Mouse (Mus musculus) small intestine, adult 2 months (tissue): ENCODE data around the gene Med13l. TPM values are rescaled to one million over a fixed set of nuclear protein-coding genes. Genes with fewer than 3 reads are reported as not detected.

Experiments used
- H3K27ac ChIP-seq: fragments of 200-500 bp; 2 replicates; pipeline ENCODE4 v1.5.1; 2012; ENCODE audit warnings: low read depth, low read length, control low read depth, inconsistent platforms; ENCODE audit not compliant: insufficient read depth
- H3K27me3 ChIP-seq: fragments of 200-500 bp; 2 replicates; pipeline ENCODE4 v1.6.1; 2012; ENCODE audit warnings: mild to moderate bottlenecking, moderate library complexity, low read length, inconsistent platforms; ENCODE audit not compliant: control insufficient read depth, insufficient read depth
- H3K36me3 ChIP-seq: fragments of 200-500 bp; 2 replicates; pipeline ENCODE4 v1.6.1; 2012; ENCODE audit warnings: mild to moderate bottlenecking, low read length, control low read depth, inconsistent platforms; ENCODE audit not compliant: control insufficient read depth, insufficient read depth
- H3K4me1 ChIP-seq: fragments of 200-500 bp; 2 replicates; pipeline ENCODE4 v1.6.1; 2012; ENCODE audit warnings: low read length, inconsistent platforms, mixed read lengths; ENCODE audit not compliant: control insufficient read depth, insufficient read depth, insufficient read length
- H3K4me3 ChIP-seq: fragments of 200-500 bp; 2 replicates; pipeline ENCODE4 v1.5.1; 2012; ENCODE audit warnings: low read depth, mild to moderate bottlenecking, control low read depth, inconsistent platforms, low read length, moderate library complexity
- CTCF ChIP-seq: fragments of 200-500 bp; IDR thresholded peaks from 2 replicates; pipeline ENCODE4 v1.5.1; 2012; ENCODE audit warnings: low read depth, mild to moderate bottlenecking, control low read depth, inconsistent platforms, low read length, moderate library complexity, mixed read lengths; ENCODE audit not compliant: insufficient replicate concordance, insufficient read length; ENCODE audit errors: extremely low read depth
- POLR2A ChIP-seq: fragments of 200-500 bp; IDR thresholded peaks from 2 replicates; pipeline ENCODE4 v1.6.1; 2012; ENCODE audit warnings: low read depth, mild to moderate bottlenecking, control low read depth, inconsistent platforms, low read length, moderate library complexity
- WGBS: fragments of 180-500 bp; shearing (Covaris S2); methylation state at CpG from one replicate; pipeline ENCODE4 v1.1.7; 2018; 5-methylcytosine and 5-hydroxymethylcytosine counted together
- polyA plus RNA-seq: library from polyadenylated mRNA; depleted of rRNA; stranded (reverse); fragments of >200 nt; gene quantifications from 2 replicates; pipeline ENCODE4 v1.2.3, GENCODE M21; 2012

Med13l gene
- polyA plus RNA-seq, 1 experiment, result 13.6 TPM

- H3K4me1 ChIP-seq, result peaks cover 8% of the 10 kb centered on the region
- TF ChIP-seq CTCF (no peak), POLR2A (no peak)
- H3K27ac ChIP-seq, result no peak overlapping the region
- H3K27me3 ChIP-seq, result no peaks in the 10 kb centered on the region
- no peaks in the 10 kb centered on the region for H3K36me3 ChIP-seq
- no peak overlapping the region for H3K4me3 ChIP-seq
- 74% methylated on average over 3 of the region's 3 CpGs for WGBS
These were observed 1.7 kb downstream of the Med13l start for GRCm38 (mm10) chr5:118562206-118562605.

GRCm38 (mm10) chr5:118563590-118563989, 3.1 kb downstream of the Med13l start:
- no peak overlapping the region for H3K27ac ChIP-seq
- H3K4me1 ChIP-seq, result peaks cover 8% of the 10 kb centered on the region
- 77% methylated on average over 6 of the region's 6 CpGs for WGBS
- TF ChIP-seq POLR2A (no peak), CTCF (no peak)
- H3K4me3 ChIP-seq, result no peak overlapping the region
- no peaks in the 10 kb centered on the region for H3K27me3 ChIP-seq
- H3K36me3 ChIP-seq, result no peaks in the 10 kb centered on the region

- WGBS, result 86% methylated on average over 7 of the region's 7 CpGs
- no peak overlapping the region for H3K4me3 ChIP-seq
- H3K36me3 ChIP-seq, result no peaks in the 10 kb centered on the region
- H3K4me1 ChIP-seq, result peaks cover 16% of the 10 kb centered on the region
- no peaks in the 10 kb centered on the region for H3K27me3 ChIP-seq
- no peak overlapping the region for H3K27ac ChIP-seq
- no peak for TF ChIP-seq CTCF
- no peak for TF ChIP-seq POLR2A
These were observed 6.9 kb downstream of the Med13l start for GRCm38 (mm10) chr5:118567395-118567794.

GRCm38 (mm10) chr5:118569017-118569416, 8.5 kb downstream of the Med13l start:
- Histone ChIP-seq H3K27me3 (no peaks in the 10 kb centered on the region), H3K4me3 (no peak overlapping the region), H3K36me3 (no peaks in the 10 kb centered on the region), H3K4me1 (peaks cover 13% of the 10 kb centered on the region), H3K27ac (no peak overlapping the region)
- 59% methylated on average over 3 of the region's 3 CpGs for WGBS
- TF ChIP-seq POLR2A (no peak), CTCF (no peak)

GRCm38 (mm10) chr5:118569606-118570580, 9.4 kb downstream of the Med13l start:
- H3K27ac ChIP-seq, result no peak overlapping the region
- H3K27me3 ChIP-seq, result no peaks in the 10 kb centered on the region
- 78% methylated on average over 20 of the region's 20 CpGs for WGBS
- peaks cover 15% of the 10 kb centered on the region for H3K4me1 ChIP-seq
- no peak overlapping the region for H3K4me3 ChIP-seq
- H3K36me3 ChIP-seq, result no peaks in the 10 kb centered on the region
- TF ChIP-seq CTCF, result no peak
- no peak for TF ChIP-seq POLR2A

- H3K27me3 ChIP-seq, result no peaks in the 10 kb centered on the region
- peaks cover 13% of the 10 kb centered on the region for H3K4me1 ChIP-seq
- TF ChIP-seq CTCF, result no peak
- no peak for TF ChIP-seq POLR2A
- H3K27ac ChIP-seq, result no peak overlapping the region
- H3K4me3 ChIP-seq, result no peak overlapping the region
- H3K36me3 ChIP-seq, result no peaks in the 10 kb centered on the region
- WGBS, result 79% methylated on average over 4 of the region's 4 CpGs
These were observed 11.0 kb downstream of the Med13l start for GRCm38 (mm10) chr5:118571504-118571903.

GRCm38 (mm10) chr5:118574236-118574635, 13.8 kb downstream of the Med13l start:
- Histone ChIP-seq H3K27ac (no peak overlapping the region), H3K27me3 (no peaks in the 10 kb centered on the region), H3K4me3 (no peak overlapping the region), H3K4me1 (peaks cover 11% of the 10 kb centered on the region), H3K36me3 (no peaks in the 10 kb centered on the region)
- 54% methylated on average over 3 of the region's 3 CpGs for WGBS
- TF ChIP-seq POLR2A (no peak), CTCF (no peak)
